Mouse (Mus musculus) spleen, adult 2 months (tissue): ENCODE measurements at regions not wholly inside any gene's neighbourhood (a gene's known extent, or its start where the extent isn't known, plus 50 kb on each side); places are given as distances from the start of the nearest gene placed in this dataset.

ENCODE experiments used
- CTCF ChIP-seq: fragments of 200-500 bp; IDR thresholded peaks from 2 replicates; pipeline ENCODE4 v1.5.1; 2011; ENCODE audit warnings: mild to moderate bottlenecking, inconsistent platforms; ENCODE audit not compliant: insufficient read depth, insufficient read length, insufficient replicate concordance; ENCODE audit errors: extremely low read depth
- POLR2A ChIP-seq: fragments of 200-500 bp; IDR thresholded peaks from 2 replicates; pipeline ENCODE4 v1.6.1; 2011; ENCODE audit warnings: low read depth, low read length, inconsistent platforms

DNA sequence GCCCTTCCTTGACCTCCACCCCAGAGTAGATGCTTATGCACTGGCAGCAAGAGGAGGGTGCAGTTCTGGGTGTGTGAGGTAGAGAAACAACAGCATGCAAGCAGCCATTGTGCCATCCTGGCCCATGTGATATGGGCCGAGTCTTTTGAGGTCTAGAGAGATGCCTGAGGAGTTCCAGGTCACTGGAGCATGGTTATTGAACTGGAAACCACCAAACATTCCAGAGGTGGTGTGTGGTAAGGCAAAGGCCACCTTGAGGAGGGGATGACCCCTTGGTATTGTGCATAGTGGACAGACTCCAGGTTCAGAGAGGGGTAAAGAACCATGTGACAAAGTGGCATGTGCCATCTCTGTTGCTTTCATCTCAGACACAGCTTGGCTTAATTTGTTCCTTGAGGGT is 107.9 kb upstream of the Stc2 start:
- no peak for TF ChIP-seq CTCF
- TF ChIP-seq POLR2A: no peak
